Comparison of ENCODE assay signal across 1 mouse cellular context in genomic region chr2:32756674-32757055, GRCm38 (mm10).
TF ChIP-seq lines count a peak whose summit lies in the region.

No protein-coding gene starts in this region.

TF ChIP-seq in myocyte, 11 proteins besides CTCF, POLR2A, EP300 and RAD21 (continued from another document):
- no peak for TF ChIP-seq MYOD1 (IDR thresholded peaks at IDR 0.05; ENCODE audit: control insufficient read depth in 1 of 3, insufficient read length in 2 of 3, low read depth in 2 of 3)
TF ChIP-seq in myocyte: peak in this region for 0.
